Mouse (Mus musculus) cortical plate, adult 2 months (tissue): ENCODE measurements around the gene Myo6.

ENCODE experiments used
- CTCF ChIP-seq: fragments of 200-500 bp; IDR thresholded peaks from 2 replicates; pipeline ENCODE4 v1.5.1; 2011; ENCODE audit warnings: mild to moderate bottlenecking, control low read depth, low read length; ENCODE audit not compliant: insufficient read depth; ENCODE audit errors: extremely low read depth
- POLR2A ChIP-seq: fragments of 200-500 bp; IDR thresholded peaks from 2 replicates; pipeline ENCODE4 v1.6.1; 2011; ENCODE audit warnings: mild to moderate bottlenecking, low read length, control low read depth; ENCODE audit not compliant: insufficient read depth; ENCODE audit errors: extremely low read depth

DNA sequence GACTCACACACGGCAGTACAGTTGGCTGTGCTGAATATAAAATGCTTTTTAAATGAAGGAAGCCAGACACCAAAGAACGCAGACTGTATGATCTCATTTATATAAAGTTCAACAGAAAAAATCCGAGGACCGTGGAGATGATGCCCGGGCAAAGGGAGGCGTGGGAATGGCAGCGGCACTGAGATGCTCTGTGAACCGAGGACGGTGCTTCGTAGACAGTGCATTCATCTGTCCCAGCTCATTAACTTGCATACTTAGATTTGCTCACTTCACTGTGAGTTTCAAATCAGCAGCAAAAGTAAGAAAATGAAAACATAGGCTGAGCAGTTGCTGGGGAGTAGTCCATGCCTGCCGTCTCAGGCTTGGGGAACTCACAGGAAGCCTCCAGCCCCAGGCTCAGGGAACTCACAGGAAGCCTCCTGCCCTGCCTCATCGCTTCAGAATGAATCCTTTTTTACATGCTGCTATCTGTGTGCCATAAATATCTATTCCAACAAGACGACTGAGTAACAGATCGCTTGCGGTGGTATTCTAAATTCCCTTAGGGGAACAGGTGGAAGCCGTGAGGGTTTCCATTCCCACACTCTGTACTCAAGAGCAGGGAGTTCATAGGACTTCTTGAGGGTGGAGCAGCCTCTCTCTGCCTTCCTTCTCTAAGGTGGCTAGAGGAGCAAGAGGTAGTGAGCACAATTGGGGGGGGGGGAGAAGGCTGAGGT, 52.1 kb downstream of the Myo6 start:
- TF ChIP-seq CTCF (no peak), POLR2A (no peak)
